Mouse (Mus musculus) bone marrow macrophage, adult 2 months (primary cell): ENCODE data around the gene Noxa1. TPM values are rescaled to one million over a fixed set of nuclear protein-coding genes. Genes with fewer than 3 reads are reported as not detected.

Experiments used
- H3K27ac ChIP-seq: 2 replicates; pipeline ENCODE4 v1.5.1; 2012; ENCODE audit warnings: low read depth, low read length; ENCODE audit not compliant: insufficient read depth
- H3K4me1 ChIP-seq: 2 replicates; pipeline ENCODE4 v1.6.1; 2012; ENCODE audit warnings: low read length; ENCODE audit not compliant: control insufficient read depth, insufficient read depth
- H3K4me3 ChIP-seq: 2 replicates; pipeline ENCODE4 v1.5.1; 2012; ENCODE audit warnings: mild to moderate bottlenecking, low read length, moderate library complexity; ENCODE audit not compliant: insufficient read depth
- CTCF ChIP-seq: IDR thresholded peaks from 2 replicates; pipeline ENCODE4 v1.5.1; 2012; ENCODE audit warnings: low read depth, mild to moderate bottlenecking, low read length, moderate library complexity
- POLR2A ChIP-seq: IDR thresholded peaks from 2 replicates; pipeline ENCODE4 v1.6.1; 2012; ENCODE audit warnings: mild to moderate bottlenecking, low read depth, low read length, borderline replicate concordance
- polyA plus RNA-seq: library from polyadenylated mRNA; stranded (reverse); fragments of >200 nt; gene quantifications from 2 replicates; pipeline ENCODE4 v1.2.4, GENCODE M21; 2012; ENCODE audit not compliant: missing spikeins, insufficient read depth, insufficient read length

Noxa1 gene
- polyA plus RNA-seq, 1 experiment: not detected

- no peak overlapping the region for H3K27ac ChIP-seq
- TF ChIP-seq CTCF (no peak), POLR2A (no peak)
- no peak overlapping the region for H3K4me3 ChIP-seq
- no peaks in the 10 kb centered on the region for H3K4me1 ChIP-seq
Measured at GRCm38 (mm10) chr2:25104122-25104521, 9.2 kb upstream of the Noxa1 start.

DNA sequence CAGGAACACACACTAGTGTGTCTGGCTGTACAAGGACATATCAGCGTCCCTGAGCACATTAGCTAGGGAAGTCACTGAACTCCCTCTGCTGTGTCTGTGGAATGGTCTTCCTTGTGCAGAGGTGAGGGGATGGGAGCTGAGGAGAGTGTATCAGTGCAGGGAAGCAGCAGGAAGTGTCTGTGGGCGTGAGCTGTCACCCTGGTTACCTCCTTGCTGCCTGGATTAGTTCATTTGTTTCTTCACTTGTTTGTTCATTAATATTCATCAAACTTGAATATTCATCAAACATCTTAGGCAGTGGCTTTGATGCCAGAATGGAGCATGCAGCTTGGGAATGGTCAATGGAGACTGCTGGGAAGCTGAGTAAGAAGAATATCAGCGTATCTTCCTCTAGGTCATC is 4.8 kb upstream of the Noxa1 start:
- Histone ChIP-seq H3K27ac (no peak overlapping the region), H3K4me3 (no peak overlapping the region), H3K4me1 (no peaks in the 10 kb centered on the region)
- no peak for TF ChIP-seq POLR2A
- TF ChIP-seq CTCF: no peak

- Histone ChIP-seq H3K27ac (no peak overlapping the region), H3K4me3 (no peak overlapping the region), H3K4me1 (no peaks in the 10 kb centered on the region)
- TF ChIP-seq CTCF (0 out of 2 replicates have a peak, but pooled peaks have one; percentile 29), POLR2A (no peak)
Measured at GRCm38 (mm10) chr2:25098956-25099355, 4.0 kb upstream of the Noxa1 start.

- no peaks in the 10 kb centered on the region for H3K4me1 ChIP-seq
- no peak overlapping the region for H3K4me3 ChIP-seq
- no peak for TF ChIP-seq CTCF
- TF ChIP-seq POLR2A: no peak
Measured at GRCm38 (mm10) chr2:25098005-25098615, 3.2 kb upstream of the Noxa1 start.

DNA sequence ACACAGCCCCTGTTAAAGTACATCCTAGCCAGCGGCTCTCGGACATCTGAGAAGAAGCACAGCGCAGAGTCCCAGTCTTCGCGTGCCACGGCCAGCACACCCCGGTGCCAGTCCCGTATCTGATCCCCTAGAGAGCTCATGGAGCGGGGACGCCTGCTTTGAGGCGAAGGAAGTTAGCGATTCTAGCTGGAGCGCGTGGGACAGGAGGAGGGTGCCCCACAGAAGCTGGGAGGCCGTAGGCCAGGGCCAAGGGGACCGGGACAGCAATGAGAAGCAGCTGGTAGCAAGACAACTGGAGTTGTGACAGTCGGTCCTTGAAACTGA is 202 bp downstream of the Noxa1 start:
- no peak overlapping the region for H3K4me3 ChIP-seq
- TF ChIP-seq POLR2A: no peak
- TF ChIP-seq CTCF: no peak
- H3K4me1 ChIP-seq: no peaks in the 10 kb centered on the region
- no peak overlapping the region for H3K27ac ChIP-seq

More at GRCm38 (mm10) chr2:25098005-25098615, 3.2 kb upstream of the Noxa1 start:
- no peak overlapping the region for H3K27ac ChIP-seq

- no peak for TF ChIP-seq CTCF
- TF ChIP-seq POLR2A: no peak
- H3K4me1 ChIP-seq: no peaks in the 10 kb centered on the region
Measured at GRCm38 (mm10) chr2:25088636-25089035, 6.3 kb downstream of the Noxa1 start.

GRCm38 (mm10) chr2:25087842-25088241 is 7.1 kb downstream of the Noxa1 start:
- H3K4me3 ChIP-seq: no peak overlapping the region
- no peak overlapping the region for H3K27ac ChIP-seq
- no peaks in the 10 kb centered on the region for H3K4me1 ChIP-seq
- TF ChIP-seq CTCF: no peak
- no peak for TF ChIP-seq POLR2A

More at GRCm38 (mm10) chr2:25088636-25089035, 6.3 kb downstream of the Noxa1 start:
- no peak overlapping the region for H3K4me3 ChIP-seq
- no peak overlapping the region for H3K27ac ChIP-seq

GRCm38 (mm10) chr2:25085571-25085970 is 9.4 kb downstream of the Noxa1 start:
- Histone ChIP-seq H3K4me1 (no peaks in the 10 kb centered on the region), H3K27ac (no peak overlapping the region), H3K4me3 (no peak overlapping the region)
- TF ChIP-seq CTCF (no peak), POLR2A (no peak)

- Histone ChIP-seq H3K27ac (no peak overlapping the region), H3K4me1 (no peaks in the 10 kb centered on the region), H3K4me3 (no peak overlapping the region)
- TF ChIP-seq POLR2A: no peak
- TF ChIP-seq CTCF: no peak
Measured at GRCm38 (mm10) chr2:25083697-25084096, 11.3 kb downstream of the Noxa1 start.

- Histone ChIP-seq H3K4me1 (no peaks in the 10 kb centered on the region), H3K4me3 (no peak within 1 kb of the TSS), H3K27ac (no peak within 1 kb of the TSS)
- TF ChIP-seq POLR2A (no peak), CTCF (no peak)
Measured at GRCm38 (mm10) chr2:25080076-25080475, 14.9 kb downstream of the Noxa1 start, which contains the start of gene Entpd8. Gene Entpd8, plus strand, starts transcription at chr2:25080304.

- H3K4me1 ChIP-seq: no peaks in the 10 kb centered on the region
- TF ChIP-seq POLR2A (no peak), CTCF (no peak)
- no peak overlapping the region for H3K4me3 ChIP-seq
- H3K27ac ChIP-seq: no peak overlapping the region
Measured at GRCm38 (mm10) chr2:25078967-25079366, 16.0 kb downstream of the Noxa1 start.
